Mouse (Mus musculus) ES-Bruce4 (cell line): Measurements from ENCODE around the gene Col13a1. TPM values are rescaled to one million over a fixed set of nuclear protein-coding genes. Genes with fewer than 3 reads are reported as not detected.

Experiments
- H3K27ac ChIP-seq: 2 replicates; pipeline ENCODE4 v1.5.1; 2012; ENCODE audit warnings: low read length, inconsistent platforms; ENCODE audit not compliant: insufficient read depth
- H3K27me3 ChIP-seq: 2 replicates; pipeline ENCODE4 v1.6.1; 2012; ENCODE audit warnings: mild to moderate bottlenecking, low read length, inconsistent platforms; ENCODE audit not compliant: control insufficient read depth, poor library complexity, insufficient read depth, severe bottlenecking
- H3K36me3 ChIP-seq: 2 replicates; pipeline ENCODE4 v1.6.1; 2012; ENCODE audit warnings: inconsistent platforms, mild to moderate bottlenecking, low read length, moderate library complexity; ENCODE audit not compliant: control insufficient read depth, poor library complexity, insufficient read depth, severe bottlenecking
- H3K4me1 ChIP-seq: one replicate; pipeline ENCODE4 v1.8.1; 2011; ENCODE audit warnings: low read length; ENCODE audit not compliant: control insufficient read depth, insufficient read depth
- H3K4me3 ChIP-seq: 2 replicates; pipeline ENCODE4 v1.5.1; 2011; ENCODE audit warnings: low read depth, mild to moderate bottlenecking, low read length
- H3K9ac ChIP-seq: 2 replicates; pipeline ENCODE4 v1.6.1; 2012; ENCODE audit warnings: low read depth, mild to moderate bottlenecking, inconsistent platforms; ENCODE audit not compliant: poor library complexity, severe bottlenecking
- H3K9me3 ChIP-seq: replicated peaks from 2 replicates; pipeline ENCODE4 v1.6.1; 2012; ENCODE audit warnings: mild to moderate bottlenecking, low read length, inconsistent platforms; ENCODE audit not compliant: control insufficient read depth, poor library complexity, insufficient read depth, severe bottlenecking
- CTCF ChIP-seq: IDR thresholded peaks from one replicate; pipeline ENCODE4 v1.8.1; 2011; ENCODE audit warnings: low read depth, low read length
- EP300 ChIP-seq: IDR thresholded peaks from 2 replicates; pipeline ENCODE4 v1.6.1; 2011; ENCODE audit warnings: low read depth, low read length; ENCODE audit not compliant: insufficient read depth
- POLR2A ChIP-seq: IDR thresholded peaks from one replicate; pipeline ENCODE4 v1.8.1; 2011; ENCODE audit warnings: low read length; ENCODE audit not compliant: insufficient read depth
- polyA plus RNA-seq: library from polyadenylated mRNA; stranded (reverse); fragments of >200 nt; gene quantifications from 2 replicates; pipeline ENCODE4 v1.2.4, GENCODE M21; 2011; ENCODE audit warnings: low read depth; ENCODE audit not compliant: missing spikeins, insufficient read depth, insufficient read length

Col13a1 gene
- polyA plus RNA-seq, 1 experiment: 1.0 TPM

DNA sequence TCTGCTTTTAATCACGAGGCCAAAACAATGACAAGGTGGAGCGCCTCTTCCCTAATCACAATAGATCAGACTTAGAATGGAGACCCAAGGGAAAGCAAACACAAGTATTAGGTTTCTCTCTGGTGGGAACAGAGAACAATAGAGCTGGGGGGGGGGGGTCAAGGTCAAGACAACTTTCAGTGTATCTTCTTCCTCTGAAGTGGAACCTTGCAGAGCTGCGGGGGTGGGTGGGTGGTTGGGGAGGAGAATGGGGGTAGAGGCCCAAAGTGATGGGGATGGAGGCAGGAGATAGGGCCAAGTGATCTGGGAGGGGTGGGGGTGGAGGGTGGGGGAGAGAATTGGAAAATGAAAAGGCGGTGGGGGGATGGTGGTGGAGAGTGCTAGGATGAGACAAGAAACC, 149.9 kb downstream of the Col13a1 start:
- no peak overlapping the region for H3K4me3 ChIP-seq
- H3K27me3 ChIP-seq: no peaks in the 10 kb centered on the region
- no peaks in the 10 kb centered on the region for H3K9me3 ChIP-seq
- no peak for TF ChIP-seq POLR2A
- peak; percentile 46 for TF ChIP-seq EP300
- no peaks in the 10 kb centered on the region for H3K36me3 ChIP-seq
- H3K4me1 ChIP-seq: peaks cover 11% of the 10 kb centered on the region
- H3K9ac ChIP-seq: no peak overlapping the region
- H3K27ac ChIP-seq: no peak overlapping the region

DNA sequence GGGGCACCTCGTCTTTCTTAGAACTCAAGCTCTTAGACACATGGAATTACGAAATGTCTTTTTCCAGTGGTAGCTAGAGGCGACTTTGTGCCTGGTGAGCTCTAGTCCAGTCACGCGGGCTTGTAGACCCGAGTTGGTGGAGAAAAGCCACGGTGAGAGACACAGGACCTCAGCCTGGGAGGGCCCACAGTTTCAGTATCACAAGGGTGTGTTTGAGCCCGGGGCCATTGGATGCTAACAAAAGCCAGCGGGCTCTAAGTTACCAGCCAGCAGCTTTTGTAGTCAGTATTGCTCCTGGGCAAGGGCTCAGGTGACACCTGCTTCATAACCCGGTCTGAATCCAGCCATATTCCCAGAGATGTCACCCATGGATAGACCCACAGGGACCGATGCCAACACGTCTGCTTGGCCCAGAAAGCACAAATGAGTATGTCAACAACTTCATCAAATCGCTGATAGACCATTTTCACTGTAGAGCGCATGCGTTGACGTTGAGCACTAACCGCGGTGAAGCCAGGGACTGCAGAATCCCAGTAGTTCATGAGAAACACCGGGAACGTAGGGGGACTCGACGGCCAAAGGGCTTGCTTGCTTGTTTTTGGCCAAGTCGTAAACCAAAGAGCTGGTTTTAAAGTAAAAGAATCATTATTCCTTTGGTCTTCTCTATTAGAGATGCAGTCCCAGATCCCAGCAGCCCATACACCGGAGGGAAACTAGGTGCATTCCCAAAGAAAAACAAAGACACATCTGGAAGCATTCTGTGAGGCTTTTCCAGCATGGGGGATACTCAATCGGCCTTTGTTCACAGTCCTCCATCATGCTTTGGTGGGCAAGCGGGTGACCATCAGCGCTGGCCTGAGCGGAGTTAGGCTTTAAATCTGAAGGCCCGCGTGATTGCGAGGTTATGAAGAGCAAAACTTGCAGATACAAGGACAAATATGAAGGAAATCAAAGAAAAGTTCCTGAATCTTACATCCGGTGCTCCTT, 150.7 kb downstream of the Col13a1 start:
- Histone ChIP-seq H3K9me3 (no peaks in the 10 kb centered on the region), H3K27me3 (no peaks in the 10 kb centered on the region), H3K4me1 (peaks cover 11% of the 10 kb centered on the region), H3K4me3 (peak overlapping the region; percentile 21), H3K27ac (peak overlapping the region; percentile 62), H3K36me3 (no peaks in the 10 kb centered on the region), H3K9ac (no peak overlapping the region; the same call in 1 of the 2 replicates)
- TF ChIP-seq CTCF: no peak
- TF ChIP-seq EP300: peak; percentile 82

DNA sequence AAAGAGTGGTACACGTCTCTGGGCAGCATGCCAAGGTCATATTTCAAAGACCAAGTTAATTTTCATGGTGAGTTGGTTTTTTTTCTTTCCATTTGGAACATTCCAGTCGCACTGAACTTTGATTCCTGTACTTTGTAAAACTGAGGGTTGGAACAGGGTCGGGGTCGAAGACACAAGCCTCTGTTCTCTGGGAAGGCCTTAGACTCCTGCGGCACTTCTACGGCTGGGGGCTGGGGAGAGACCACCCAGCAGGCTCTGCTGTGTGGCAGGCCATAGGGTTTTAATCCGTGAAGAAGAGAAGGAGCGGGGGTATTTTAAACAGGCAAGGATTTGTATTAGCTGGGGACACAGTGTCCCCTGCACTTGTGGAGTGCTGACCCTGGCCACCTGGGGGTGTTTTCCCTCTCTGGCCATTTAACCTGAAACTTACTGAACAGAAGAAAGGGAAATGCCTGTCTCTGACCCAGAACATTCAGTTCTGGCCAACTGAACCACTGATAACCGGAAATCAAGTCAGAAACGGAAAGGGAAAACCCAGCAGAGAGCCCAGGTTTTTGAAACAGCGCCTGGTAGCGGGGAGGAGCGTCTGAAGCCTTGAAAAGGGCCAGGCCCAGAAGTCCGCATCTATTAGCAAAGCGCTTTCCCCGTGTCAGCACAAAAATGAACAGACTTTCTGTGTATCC, 152.0 kb downstream of the Col13a1 start:
- Histone ChIP-seq H3K36me3 (no peaks in the 10 kb centered on the region), H3K9ac (no peak overlapping the region), H3K27ac (no peak overlapping the region), H3K4me3 (no peak overlapping the region), H3K27me3 (no peaks in the 10 kb centered on the region), H3K4me1 (peaks cover 10% of the 10 kb centered on the region), H3K9me3 (no peaks in the 10 kb centered on the region)
- TF ChIP-seq EP300 (no peak), POLR2A (no peak), CTCF (no peak)

DNA sequence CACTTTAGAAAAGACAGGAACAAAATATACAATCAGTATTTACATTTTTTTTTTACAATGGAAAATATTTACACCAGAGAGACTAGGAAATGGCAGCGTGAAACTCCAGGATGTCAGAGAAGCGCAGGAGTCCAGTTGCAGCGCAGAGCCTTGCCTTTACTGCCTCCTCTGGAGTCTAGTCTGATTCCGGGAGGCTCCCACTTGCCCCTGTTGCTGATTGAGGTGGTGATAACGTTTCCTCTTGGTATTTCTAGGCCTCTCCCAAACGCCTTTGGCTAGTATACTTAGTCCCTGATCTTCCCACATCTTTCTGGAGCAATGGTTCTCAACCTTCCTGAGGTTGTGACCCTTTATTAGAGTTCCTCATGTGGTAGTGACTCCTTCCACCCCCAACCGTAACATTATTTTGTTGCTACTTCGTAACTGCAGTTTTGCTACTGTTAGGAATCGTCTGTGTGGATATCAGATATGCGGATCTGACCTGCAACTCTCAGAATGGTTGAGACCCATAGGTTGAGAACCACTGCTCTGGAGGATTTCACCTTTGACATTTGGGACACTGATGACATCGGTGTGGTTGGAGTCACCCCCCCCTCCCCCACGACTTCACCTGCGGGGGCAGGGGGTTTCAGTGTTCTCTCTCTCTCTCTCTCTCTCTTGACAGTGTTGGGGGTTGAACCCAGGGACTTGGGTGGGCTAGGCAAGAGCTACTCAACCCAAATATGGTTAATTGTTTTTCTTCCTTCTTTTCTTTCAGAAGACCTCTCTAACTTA, 152.7 kb downstream of the Col13a1 start:
- Histone ChIP-seq H3K9me3 (no peaks in the 10 kb centered on the region), H3K4me1 (peaks cover 7% of the 10 kb centered on the region), H3K36me3 (no peaks in the 10 kb centered on the region), H3K27me3 (no peaks in the 10 kb centered on the region), H3K27ac (no peak overlapping the region), H3K9ac (no peak overlapping the region), H3K4me3 (no peak overlapping the region)
- TF ChIP-seq CTCF: no peak
- TF ChIP-seq EP300: 0 out of 2 replicates have a peak, but pooled peaks have one; percentile 6
- TF ChIP-seq POLR2A: no peak

DNA sequence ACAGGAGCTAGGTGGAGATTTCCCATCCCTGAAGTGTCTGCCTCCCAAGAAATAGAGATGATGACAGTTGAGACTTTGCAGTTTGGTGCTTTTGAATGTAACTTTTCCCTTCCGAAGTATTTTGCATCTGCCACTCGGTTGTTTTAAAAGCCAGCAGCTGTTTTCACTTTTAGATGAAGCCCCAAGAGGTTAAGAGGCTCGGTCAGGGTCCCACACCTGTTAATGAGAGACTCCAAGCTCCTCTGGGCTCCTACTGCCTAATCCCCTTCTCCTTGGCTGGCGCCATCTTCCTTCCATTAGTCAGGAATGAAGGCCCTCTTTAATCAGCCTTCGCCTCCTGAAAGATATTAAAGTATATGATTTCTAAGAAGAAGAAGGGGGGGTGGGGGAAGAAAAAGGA, 153.4 kb downstream of the Col13a1 start:
- TF ChIP-seq EP300 (no peak), POLR2A (no peak), CTCF (no peak)
- H3K27me3 ChIP-seq: no peaks in the 10 kb centered on the region
- H3K36me3 ChIP-seq: no peaks in the 10 kb centered on the region
- peaks cover 7% of the 10 kb centered on the region for H3K4me1 ChIP-seq
- no peak overlapping the region for H3K4me3 ChIP-seq
- H3K27ac ChIP-seq: no peak overlapping the region
- H3K9me3 ChIP-seq: no peaks in the 10 kb centered on the region
- H3K9ac ChIP-seq: no peak overlapping the region
